Comparison of ENCODE assay signal across 28 mouse cellular contexts in the genomic region with DNA sequence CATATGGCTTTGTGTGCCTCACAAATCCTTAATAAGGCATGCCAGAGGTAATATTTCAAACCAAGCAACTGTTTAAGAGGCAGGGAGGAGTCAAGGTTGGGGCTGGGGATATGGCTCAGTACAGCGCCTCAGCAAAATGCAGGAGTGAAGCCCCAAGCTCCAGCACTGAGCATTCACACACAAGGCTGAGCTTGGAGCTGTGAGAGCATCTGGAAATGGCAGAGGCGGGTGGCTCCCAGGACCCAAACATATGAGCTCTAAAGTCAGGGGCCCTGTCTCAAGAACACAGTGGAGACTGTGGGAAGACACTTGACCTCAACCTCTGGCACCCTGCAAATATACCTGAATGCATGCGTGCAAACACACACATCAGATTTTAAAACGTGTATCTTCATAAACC. TPM values are rescaled to one million over a fixed set of nuclear protein-coding genes. Genes with fewer than 3 reads are reported as not detected.
A peak's percentile ranks its signal among the peaks of the same experiment; 100 is the strongest.
DNase-seq lines count a peak whose midpoint lies in the region; ATAC-seq and TF ChIP-seq lines count a peak whose summit lies in the region.
"Had no signal": no experiment of that assay in that cellular context is flagged by ENCODE, and none has a peak within 500 bp of the region (broad histone marks: within the 10 kb centered on the region; RNA-seq: fewer than 3 reads in every experiment).

No protein-coding gene starts in this region.

- DNase-seq in heart, adult 11 months, result peak; percentile 51
- no peak for DNase-seq in hindbrain, embryonic 11.5 days (ENCODE audit: low spot score)
- peak; percentile 36 for DNase-seq in kidney, postnatal 0 days (ENCODE audit: low spot score)
- DNase-seq in gastrocnemius, postnatal 10 days, result no peak
- DNase-seq: adrenal gland, adult 8-10 months; adrenal gland, postnatal 25 days; B cell, adult 2 months; cerebellum, adult 11 months; cerebellum, adult 18-20 months; cerebellum, adult 8-10 months; cerebellum, adult 9-11 months; cerebellum, postnatal 14 days; cerebellum, postnatal 36 days; embryo, embryonic 11 days had no signal

- no peaks in the 10 kb centered on the region for H3K9me3 ChIP-seq in heart, embryonic 12.5 days (replicated peaks)
- H3K9me3 ChIP-seq in hindbrain, embryonic 15.5 days, result no peaks in the 10 kb centered on the region
- no peaks in the 10 kb centered on the region for H3K9me3 ChIP-seq in hindbrain, embryonic 11.5 days (ENCODE audit: control insufficient read depth, low read length)
- no peaks in the 10 kb centered on the region for H3K9me3 ChIP-seq in kidney, postnatal 0 days (replicated peaks; ENCODE audit: low read length)
- H3K9me3 ChIP-seq in kidney, embryonic 16.5 days (ENCODE audit: low read length), result no peaks in the 10 kb centered on the region
- H3K9me3 ChIP-seq: embryonic facial prominence, embryonic 13.5 days; embryonic facial prominence, embryonic 15.5 days; forebrain, embryonic 10.5 days; forebrain, embryonic 12.5 days; G1E had no signal

- no peak for TF ChIP-seq CTCF in kidney, postnatal 0 days (IDR thresholded peaks at IDR 0.05; ENCODE audit: low read depth)

- no peaks in the 10 kb centered on the region for H3K36me3 ChIP-seq in heart, embryonic 12.5 days
- H3K36me3 ChIP-seq in hindbrain, embryonic 15.5 days, result no peaks in the 10 kb centered on the region
- no peaks in the 10 kb centered on the region for H3K36me3 ChIP-seq in hindbrain, embryonic 11.5 days (ENCODE audit: control insufficient read depth, insufficient read depth, low read length)
- no peaks in the 10 kb centered on the region for H3K36me3 ChIP-seq in kidney, postnatal 0 days (ENCODE audit: insufficient read depth, low read length)
- H3K36me3 ChIP-seq in kidney, embryonic 16.5 days (ENCODE audit: insufficient read depth, low read length), result no peaks in the 10 kb centered on the region
- H3K36me3 ChIP-seq: embryonic facial prominence, embryonic 13.5 days; embryonic facial prominence, embryonic 15.5 days; forebrain, embryonic 10.5 days; forebrain, embryonic 12.5 days; G1E had no signal

- no peaks in the 10 kb centered on the region for H3K27me3 ChIP-seq in heart, embryonic 12.5 days (replicated peaks)
- no peaks in the 10 kb centered on the region for H3K27me3 ChIP-seq in hindbrain, embryonic 15.5 days
- H3K27me3 ChIP-seq in hindbrain, embryonic 11.5 days (ENCODE audit: control insufficient read depth, insufficient read depth, low read length), result no peaks in the 10 kb centered on the region
- H3K27me3 ChIP-seq in kidney, postnatal 0 days (ENCODE audit: insufficient read depth, low read length), result no peaks in the 10 kb centered on the region
- no peaks in the 10 kb centered on the region for H3K27me3 ChIP-seq in kidney, embryonic 16.5 days (ENCODE audit: insufficient read depth, low read length)
- H3K27me3 ChIP-seq: CH12.LX; embryonic facial prominence, embryonic 13.5 days; embryonic facial prominence, embryonic 15.5 days; forebrain, embryonic 12.5 days; Patski had no signal

- H3K4me1 ChIP-seq in heart, embryonic 12.5 days (replicated peaks), result peaks cover 15% of the 10 kb centered on the region
- H3K4me1 ChIP-seq in hindbrain, embryonic 15.5 days (replicated peaks), result no peaks in the 10 kb centered on the region
- no peaks in the 10 kb centered on the region for H3K4me1 ChIP-seq in hindbrain, embryonic 11.5 days (replicated peaks; ENCODE audit: control insufficient read depth, insufficient read depth, low read length)
- H3K4me1 ChIP-seq in kidney, postnatal 0 days (replicated peaks; ENCODE audit: insufficient read depth, low read length), result no peaks in the 10 kb centered on the region
- peaks cover 5% of the 10 kb centered on the region for H3K4me1 ChIP-seq in kidney, embryonic 16.5 days (ENCODE audit: insufficient read depth, low read length)
- H3K4me1 ChIP-seq: embryonic facial prominence, embryonic 15.5 days had no signal

- WGBS in heart, embryonic 12.5 days, result 83% methylated on average over 4 of the region's 4 CpGs
- WGBS in hindbrain, embryonic 15.5 days, result 82% methylated on average over 4 of the region's 4 CpGs
- 84% methylated on average over 4 of the region's 4 CpGs for WGBS in hindbrain, embryonic 11.5 days
- WGBS in kidney, postnatal 0 days, result 61% methylated on average over 4 of the region's 4 CpGs
- 60% methylated on average over 4 of the region's 4 CpGs for WGBS in kidney, embryonic 16.5 days

- no peak for ATAC-seq in heart, embryonic 12.5 days (ENCODE audit: insufficient number of reproducible peaks, low FRiP score)
- ATAC-seq in hindbrain, embryonic 15.5 days (ENCODE audit: low FRiP score, low read depth), result no peak
- ATAC-seq in hindbrain, embryonic 11.5 days (ENCODE audit: low FRiP score), result no peak
- no peak for ATAC-seq in kidney, postnatal 0 days (replicated peaks; ENCODE audit: low FRiP score, low read depth)
- ATAC-seq in kidney, embryonic 16.5 days (ENCODE audit: low FRiP score, low TSS enrichment), result no peak
- ATAC-seq: activated CD4-positive, CD25-positive, alpha-beta regulatory T cell, adult 4 months; CD4-positive, CD25-positive, alpha-beta regulatory T cell, adult 4 months; forebrain, embryonic 14.5 days; Patski had no signal

- no peak overlapping the region for H3K27ac ChIP-seq in heart, embryonic 12.5 days (ENCODE audit: poor library complexity, severe bottlenecking)
- H3K27ac ChIP-seq in hindbrain, embryonic 15.5 days (replicated peaks), result peak overlapping the region; percentile 30; the same call in 1 of the 2 replicates
- no peak overlapping the region for H3K27ac ChIP-seq in hindbrain, embryonic 11.5 days (ENCODE audit: low read depth, low read length)
- no peak overlapping the region for H3K27ac ChIP-seq in kidney, postnatal 0 days
- no peak overlapping the region for H3K27ac ChIP-seq in kidney, embryonic 16.5 days (ENCODE audit: low read length)
- H3K27ac ChIP-seq: embryonic facial prominence, embryonic 13.5 days; embryonic facial prominence, embryonic 15.5 days; forebrain, embryonic 10.5 days; forebrain, embryonic 12.5 days had no signal

- no peak overlapping the region for H3K4me3 ChIP-seq in heart, embryonic 12.5 days
- no peak overlapping the region for H3K4me3 ChIP-seq in hindbrain, embryonic 15.5 days
- no peak overlapping the region for H3K4me3 ChIP-seq in hindbrain, embryonic 11.5 days (ENCODE audit: low read depth, low read length)
- H3K4me3 ChIP-seq in kidney, postnatal 0 days (replicated peaks; ENCODE audit: low read depth, low read length), result no peak overlapping the region
- no peak overlapping the region for H3K4me3 ChIP-seq in kidney, embryonic 16.5 days (ENCODE audit: low read length)
- H3K4me3 ChIP-seq: embryonic facial prominence, embryonic 13.5 days; embryonic facial prominence, embryonic 15.5 days; erythroblast, embryonic 14.5 days; forebrain, embryonic 10.5 days; forebrain, embryonic 12.5 days had no signal

- no peak overlapping the region for H3K4me2 ChIP-seq in heart, embryonic 12.5 days
- no peak overlapping the region for H3K4me2 ChIP-seq in hindbrain, embryonic 15.5 days
- H3K4me2 ChIP-seq in hindbrain, embryonic 11.5 days (replicated peaks; ENCODE audit: low read depth, low read length), result no peak overlapping the region
- no peak overlapping the region for H3K4me2 ChIP-seq in kidney, postnatal 0 days (ENCODE audit: low read length)
- H3K4me2 ChIP-seq in kidney, embryonic 16.5 days (replicated peaks; ENCODE audit: low read depth, low read length), result no peak overlapping the region
- H3K4me2 ChIP-seq: embryonic facial prominence, embryonic 13.5 days; embryonic facial prominence, embryonic 15.5 days; forebrain, embryonic 12.5 days had no signal

- no peak overlapping the region for H3K9ac ChIP-seq in heart, embryonic 12.5 days
- no peak overlapping the region for H3K9ac ChIP-seq in hindbrain, embryonic 15.5 days
- H3K9ac ChIP-seq in hindbrain, embryonic 11.5 days (ENCODE audit: low read depth, low read length), result no peak overlapping the region
- no peak overlapping the region for H3K9ac ChIP-seq in kidney, postnatal 0 days (ENCODE audit: low read depth, low read length)
- H3K9ac ChIP-seq in kidney, embryonic 16.5 days (replicated peaks; ENCODE audit: low read length), result no peak overlapping the region
- H3K9ac ChIP-seq: embryonic facial prominence, embryonic 13.5 days; embryonic facial prominence, embryonic 15.5 days; forebrain, embryonic 12.5 days had no signal

RNA-seq across cellular contexts. Expression of gene Rec114, which starts 55.7 kb away (rescaled TPM):
- 10.8 and 15.5 TPM in 2 replicates for polyA plus RNA-seq in heart, embryonic 12.5 days (2016; fragmentation: Nextera tagmentation; extraction: Ambion mirVana)
- polyA plus RNA-seq in hindbrain, embryonic 15.5 days (2015; fragmentation: Nextera tagmentation; extraction: Ambion mirVana), result 0.80 and 2.5 TPM in 2 replicates
- polyA plus RNA-seq in hindbrain, embryonic 11.5 days (2014; fragmentation: Nextera tagmentation; extraction: Ambion mirVana), result 1.3 and 1.6 TPM in 2 replicates
- 1.0 and 1.2 TPM in 2 replicates for polyA plus RNA-seq in kidney, postnatal 0 days (2015; fragmentation: Nextera tagmentation; extraction: Ambion mirVana)
- polyA plus RNA-seq in kidney, embryonic 16.5 days (2015; fragmentation: Nextera tagmentation; extraction: Ambion mirVana), result 1.6 and 3.8 TPM in 2 replicates
- total RNA-seq in gastrocnemius, postnatal 10 days (2021), result 1 to 10 TPM; 1.1 to 1.2 TPM
- total RNA-seq: adrenal gland, postnatal 25 days; CH12.LX had no signal
- polyA plus RNA-seq: activated CD4-positive, CD25-positive, alpha-beta regulatory T cell, adult 4 months; G1E had no signal

Comparison
In these comparisons a context has a peak if more than half of its experiments do, and no peak if none do; other contexts are left out.
1. DNase-seq: peak in heart, adult 11 months (single experiment) and kidney, postnatal 0 days (single experiment); none in hindbrain, embryonic 11.5 days (single experiment) and gastrocnemius, postnatal 10 days (single experiment).